Mouse (Mus musculus): Measurements from ENCODE around the gene Mpi. TPM values are rescaled to one million over a fixed set of nuclear protein-coding genes. Genes with fewer than 3 reads are reported as not detected.
A peak's percentile ranks its signal among the peaks of the same experiment; 100 is the strongest.

Gene Mpi
- polyA plus RNA-seq, 1 experiment from 2014 or later = 57.2 TPM

- Histone ChIP-seq H3K9ac (replicated peaks; ENCODE audit: low read length) (no peak overlapping the region), H3K4me1 (ENCODE audit: insufficient read depth, low read length) (peaks cover 52% of the 10 kb centered on the region), H3K27me3 (ENCODE audit: insufficient read depth, low read length) (no peaks in the 10 kb centered on the region), H3K4me3 (ENCODE audit: low read length) (no peak overlapping the region), H3K36me3 (ENCODE audit: insufficient read depth, low read length) (peaks cover 17% of the 10 kb centered on the region), H3K27ac (ENCODE audit: low read length) (peak overlapping the region; percentile 77; the same call in 1 of the 2 replicates), H3K4me2 (replicated peaks; ENCODE audit: low read depth, low read length) (no peak overlapping the region), H3K9me3 (ENCODE audit: low read length) (no peaks in the 10 kb centered on the region)
- WGBS = 37% methylated on average over 6 of the region's 6 CpGs
- no peak for ATAC-seq (ENCODE audit: low FRiP score, low TSS enrichment)
These were observed 12.0 kb upstream of the Mpi start for GRCm38 (mm10) chr9:57564609-57565008.

GRCm38 (mm10) chr9:57562896-57563372, 10.4 kb upstream of the Mpi start:
- Histone ChIP-seq H3K9ac (replicated peaks; ENCODE audit: low read length) (0 out of 2 replicates have a peak overlapping the region, but pooled peaks have one; percentile 17), H3K27me3 (ENCODE audit: insufficient read depth, low read length) (0 out of 2 replicates have a peak, but pooled peaks cover 3% of the 10 kb centered on the region), H3K27ac (ENCODE audit: low read length) (peak overlapping the region; percentile 77), H3K4me1 (ENCODE audit: insufficient read depth, low read length) (peaks cover 52% of the 10 kb centered on the region), H3K4me2 (replicated peaks; ENCODE audit: low read depth, low read length) (peak overlapping the region; percentile 69), H3K36me3 (ENCODE audit: insufficient read depth, low read length) (0 out of 2 replicates have a peak, but pooled peaks cover under 1% of the 10 kb centered on the region), H3K4me3 (ENCODE audit: low read length) (no peak overlapping the region), H3K9me3 (ENCODE audit: low read length) (no peaks in the 10 kb centered on the region)
- WGBS = 47% methylated on average over 4 of the region's 4 CpGs
- ATAC-seq (ENCODE audit: low FRiP score, low TSS enrichment) = no peak

DNA sequence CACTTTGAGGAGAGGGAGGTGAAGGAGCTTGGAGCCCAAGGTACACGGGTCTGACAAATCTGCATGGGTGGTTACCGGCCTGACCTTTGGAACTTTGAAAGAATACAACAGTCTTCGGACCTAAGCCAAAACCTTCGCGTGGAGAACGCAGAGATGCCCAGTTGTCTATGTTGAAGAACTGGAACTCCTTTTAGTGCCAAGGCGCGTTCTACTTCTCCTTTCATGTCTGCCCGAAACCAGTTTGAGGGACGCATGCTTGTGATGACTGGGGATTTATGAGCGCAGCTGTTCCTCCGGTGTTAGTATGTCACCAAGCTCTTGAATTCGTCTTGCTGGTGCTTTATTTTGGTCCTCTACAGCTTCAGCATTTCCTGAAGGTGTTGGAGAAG, 9.1 kb upstream of the Mpi start:
- Histone ChIP-seq H3K36me3 (ENCODE audit: insufficient read depth, low read length) (no peaks in the 10 kb centered on the region), H3K4me2 (replicated peaks; ENCODE audit: low read depth, low read length) (peak overlapping the region; percentile 69), H3K4me1 (ENCODE audit: insufficient read depth, low read length) (peaks cover 52% of the 10 kb centered on the region), H3K9ac (replicated peaks; ENCODE audit: low read length) (peak overlapping the region; percentile 71), H3K9me3 (ENCODE audit: low read length) (no peaks in the 10 kb centered on the region), H3K27ac (ENCODE audit: low read length) (peak overlapping the region; percentile 77), H3K27me3 (ENCODE audit: insufficient read depth, low read length) (0 out of 2 replicates have a peak, but pooled peaks cover 3% of the 10 kb centered on the region), H3K4me3 (ENCODE audit: low read length) (peak overlapping the region; percentile 69)
- no peak for ATAC-seq (ENCODE audit: low FRiP score, low TSS enrichment)
- 69% methylated on average over 13 of the region's 13 CpGs for WGBS

DNA sequence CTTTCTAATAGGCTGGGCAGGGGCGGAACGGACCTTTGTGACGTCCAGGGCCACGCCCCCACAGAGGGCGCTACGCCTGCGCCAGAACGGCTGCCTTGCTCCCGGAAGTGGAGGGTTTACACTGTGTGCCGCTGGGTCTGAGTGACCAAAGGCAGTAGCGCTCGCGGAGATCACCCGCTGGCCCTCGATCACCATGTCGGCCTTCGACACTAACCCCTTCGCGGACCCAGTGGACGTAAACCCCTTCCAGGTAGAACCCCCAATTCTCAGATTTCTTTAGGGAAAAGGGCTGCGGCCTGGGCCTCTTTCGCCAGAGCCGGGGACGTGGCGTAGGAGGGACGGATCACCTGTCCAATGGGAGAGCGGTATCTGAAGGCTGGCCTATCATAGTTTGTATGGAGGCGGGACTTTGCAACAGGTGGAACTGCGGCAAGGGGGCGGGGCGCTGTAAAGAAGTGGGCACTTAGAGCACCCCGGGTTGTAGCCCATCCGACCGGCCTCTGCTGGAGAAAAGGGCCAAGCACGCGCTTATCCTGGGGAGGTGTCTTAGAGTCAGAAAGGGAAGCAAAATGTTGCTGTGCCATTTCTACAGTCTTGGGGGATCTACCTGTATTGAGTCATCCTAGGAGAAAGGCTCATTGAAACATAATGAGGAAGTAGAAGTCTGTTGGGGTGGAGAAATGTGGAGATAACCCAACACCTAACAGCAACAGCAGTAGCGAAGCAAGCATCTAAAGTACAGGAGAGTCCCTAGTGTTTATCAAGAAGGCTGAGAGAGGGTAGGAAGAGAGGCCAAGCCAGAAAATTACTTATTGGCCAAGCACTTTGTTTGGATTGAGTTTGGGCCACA, 8.5 kb upstream of the Mpi start, which contains the start of gene Scamp2:
Scamp2 (plus strand) TSS at position 83 of the 850 bp plus-strand sequence.
- peak; percentile 98 for ATAC-seq (ENCODE audit: low FRiP score, low TSS enrichment)
- H3K4me1 ChIP-seq (ENCODE audit: insufficient read depth, low read length) = peaks cover 49% of the 10 kb centered on the region
- peak within 1 kb of the TSS; percentile 55 for H3K27ac ChIP-seq (ENCODE audit: low read length)
- H3K4me3 ChIP-seq (ENCODE audit: low read length) = peak within 1 kb of the TSS; percentile 69
- H3K27me3 ChIP-seq (ENCODE audit: insufficient read depth, low read length) = 0 out of 2 replicates have a peak, but pooled peaks cover 3% of the 10 kb centered on the region
- H3K9ac ChIP-seq (replicated peaks; ENCODE audit: low read length) = peak within 1 kb of the TSS; percentile 71
- no peaks in the 10 kb centered on the region for H3K9me3 ChIP-seq (ENCODE audit: low read length)
- H3K4me2 ChIP-seq (replicated peaks; ENCODE audit: low read depth, low read length) = peak within 1 kb of the TSS; percentile 69
- no peaks in the 10 kb centered on the region for H3K36me3 ChIP-seq (ENCODE audit: insufficient read depth, low read length)
- WGBS = under 1% methylated on average over 37 of the region's 37 CpGs

- Histone ChIP-seq H3K36me3 (ENCODE audit: insufficient read depth, low read length) (no peaks in the 10 kb centered on the region), H3K9me3 (ENCODE audit: low read length) (no peaks in the 10 kb centered on the region), H3K4me3 (ENCODE audit: low read length) (peak overlapping the region; percentile 69), H3K27me3 (ENCODE audit: insufficient read depth, low read length) (0 out of 2 replicates have a peak, but pooled peaks cover 3% of the 10 kb centered on the region), H3K9ac (replicated peaks; ENCODE audit: low read length) (peak overlapping the region; percentile 71), H3K27ac (ENCODE audit: low read length) (peak overlapping the region; percentile 31; the same call in 1 of the 2 replicates), H3K4me2 (replicated peaks; ENCODE audit: low read depth, low read length) (peak overlapping the region; percentile 69), H3K4me1 (ENCODE audit: insufficient read depth, low read length) (peaks cover 41% of the 10 kb centered on the region)
- no peak for ATAC-seq (ENCODE audit: low FRiP score, low TSS enrichment)
- 24% methylated on average over 7 of the region's 7 CpGs for WGBS
These were observed 7.7 kb upstream of the Mpi start for GRCm38 (mm10) chr9:57560263-57560662.

DNA sequence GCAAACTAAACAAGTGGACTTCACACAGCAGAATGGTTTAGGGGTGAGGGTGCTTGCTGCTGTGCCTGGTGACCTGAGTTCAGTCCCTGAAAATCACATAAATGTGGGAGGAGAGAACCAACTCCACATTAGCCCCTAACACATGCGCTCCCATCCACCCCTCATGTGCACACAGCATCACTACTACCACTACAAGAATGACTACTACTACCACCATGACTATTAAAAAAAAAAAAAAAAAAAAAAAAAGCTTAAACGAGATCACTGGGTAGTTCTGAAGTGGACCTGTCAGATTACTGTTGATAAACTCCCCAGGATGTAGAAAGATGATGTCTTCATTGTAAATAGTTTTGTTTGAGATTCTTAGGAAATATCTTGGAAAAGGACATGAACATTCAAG, 7.0 kb upstream of the Mpi start:
- no peaks in the 10 kb centered on the region for H3K36me3 ChIP-seq (ENCODE audit: insufficient read depth, low read length)
- WGBS = 77% methylated on average over 2 of the region's 2 CpGs
- no peak for ATAC-seq (ENCODE audit: low FRiP score, low TSS enrichment)

DNA sequence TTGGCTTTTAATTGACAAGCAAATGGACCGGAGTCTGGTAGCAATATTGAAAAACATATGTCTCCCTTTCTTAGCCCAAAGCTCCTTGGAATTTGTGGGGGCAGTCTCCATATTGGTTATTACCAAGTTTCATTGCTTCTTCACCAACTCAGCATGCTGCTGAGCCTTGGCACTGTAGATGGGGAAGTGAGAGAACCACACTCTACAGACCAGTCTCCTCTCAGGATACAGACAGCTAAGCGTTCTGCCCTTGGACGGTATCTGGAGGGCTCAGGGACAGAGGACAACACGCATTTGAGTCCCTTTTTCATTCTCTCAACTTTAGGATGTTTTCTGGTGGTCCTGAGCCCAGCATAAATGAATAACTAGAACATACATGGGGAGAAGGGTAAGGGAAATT, 6.1 kb upstream of the Mpi start:
- Histone ChIP-seq H3K27ac (ENCODE audit: low read length) (no peak overlapping the region), H3K4me1 (ENCODE audit: insufficient read depth, low read length) (peaks cover 27% of the 10 kb centered on the region), H3K9ac (replicated peaks; ENCODE audit: low read length) (no peak overlapping the region), H3K4me2 (replicated peaks; ENCODE audit: low read depth, low read length) (no peak overlapping the region), H3K4me3 (ENCODE audit: low read length) (no peak overlapping the region), H3K27me3 (ENCODE audit: insufficient read depth, low read length) (0 out of 2 replicates have a peak, but pooled peaks cover 3% of the 10 kb centered on the region), H3K36me3 (ENCODE audit: insufficient read depth, low read length) (no peaks in the 10 kb centered on the region), H3K9me3 (ENCODE audit: low read length) (no peaks in the 10 kb centered on the region)
- no peak for ATAC-seq (ENCODE audit: low FRiP score, low TSS enrichment)
- 81% methylated on average over 4 of the region's 4 CpGs for WGBS

More for the DNA sequence above, 7.0 kb upstream of the Mpi start:
- Histone ChIP-seq H3K4me1 (ENCODE audit: insufficient read depth, low read length) (peaks cover 37% of the 10 kb centered on the region), H3K9ac (replicated peaks; ENCODE audit: low read length) (no peak overlapping the region), H3K27ac (ENCODE audit: low read length) (no peak overlapping the region), H3K4me2 (replicated peaks; ENCODE audit: low read depth, low read length) (no peak overlapping the region), H3K27me3 (ENCODE audit: insufficient read depth, low read length) (0 out of 2 replicates have a peak, but pooled peaks cover 3% of the 10 kb centered on the region), H3K4me3 (ENCODE audit: low read length) (no peak overlapping the region), H3K9me3 (ENCODE audit: low read length) (no peaks in the 10 kb centered on the region)

- no peaks in the 10 kb centered on the region for H3K9me3 ChIP-seq (ENCODE audit: low read length)
- no peak for ATAC-seq (ENCODE audit: low FRiP score, low TSS enrichment)
- H3K27ac ChIP-seq (ENCODE audit: low read length) = no peak overlapping the region
- no peaks in the 10 kb centered on the region for H3K36me3 ChIP-seq (ENCODE audit: insufficient read depth, low read length)
- no peak overlapping the region for H3K9ac ChIP-seq (replicated peaks; ENCODE audit: low read length)
- peaks cover 19% of the 10 kb centered on the region for H3K4me1 ChIP-seq (ENCODE audit: insufficient read depth, low read length)
- 0 out of 2 replicates have a peak, but pooled peaks cover 3% of the 10 kb centered on the region for H3K27me3 ChIP-seq (ENCODE audit: insufficient read depth, low read length)
- no peak overlapping the region for H3K4me3 ChIP-seq (ENCODE audit: low read length)
- 77% methylated on average over 3 of the region's 3 CpGs for WGBS
- no peak overlapping the region for H3K4me2 ChIP-seq (replicated peaks; ENCODE audit: low read depth, low read length)
These were observed 4.7 kb upstream of the Mpi start for GRCm38 (mm10) chr9:57557215-57557614.

GRCm38 (mm10) chr9:57554753-57555152, 2.2 kb upstream of the Mpi start:
- no peaks in the 10 kb centered on the region for H3K9me3 ChIP-seq (ENCODE audit: low read length)
- WGBS = 46% methylated on average over 3 of the region's 3 CpGs
- 0 out of 2 replicates have a peak, but pooled peaks cover 3% of the 10 kb centered on the region for H3K27me3 ChIP-seq (ENCODE audit: insufficient read depth, low read length)
- peaks cover 12% of the 10 kb centered on the region for H3K4me1 ChIP-seq (ENCODE audit: insufficient read depth, low read length)
- no peak overlapping the region for H3K27ac ChIP-seq (ENCODE audit: low read length)
- H3K9ac ChIP-seq (replicated peaks; ENCODE audit: low read length) = no peak overlapping the region
- no peak for ATAC-seq (ENCODE audit: low FRiP score, low TSS enrichment)
- no peak overlapping the region for H3K4me2 ChIP-seq (replicated peaks; ENCODE audit: low read depth, low read length)
- H3K4me3 ChIP-seq (ENCODE audit: low read length) = no peak overlapping the region
- H3K36me3 ChIP-seq (ENCODE audit: insufficient read depth, low read length) = peaks cover 10% of the 10 kb centered on the region; the same call in 1 of the 2 replicates
